Mouse (Mus musculus) myocyte (in vitro differentiated cells): ENCODE results near the gene Rnf126. TPM values are rescaled to one million over a fixed set of nuclear protein-coding genes. Genes with fewer than 3 reads are reported as not detected.

Source experiments
- H3K27me3 ChIP-seq: one replicate; pipeline ENCODE4 v1.6.1; 2011; ENCODE audit not compliant: control insufficient read depth, insufficient read depth, insufficient read length
- H3K36me3 ChIP-seq: one replicate; pipeline ENCODE4 v1.6.1; 2011; ENCODE audit not compliant: control insufficient read depth, insufficient read depth
- H3K4me2 ChIP-seq: one replicate; pipeline ENCODE4 v1.6.1; 2011; ENCODE audit warnings: low read depth, control low read depth
- H3K4me3 ChIP-seq: one replicate; pipeline ENCODE4 v1.5.1; 2011; ENCODE audit warnings: mild to moderate bottlenecking, control low read depth, moderate library complexity
- H3K79me2 ChIP-seq: one replicate; pipeline ENCODE4 v1.6.1; 2011; ENCODE audit not compliant: control insufficient read depth, insufficient read depth
- H3ac ChIP-seq: one replicate; pipeline ENCODE4 v1.6.1; 2011; ENCODE audit not compliant: control insufficient read depth, insufficient read length
- CEBPB ChIP-seq: IDR thresholded peaks from 2 replicates; pipeline ENCODE4 v1.6.1; 2011; ENCODE audit warnings: mild to moderate bottlenecking, moderate library complexity; ENCODE audit not compliant: poor library complexity, insufficient read depth, severe bottlenecking
- E2F4 ChIP-seq: IDR thresholded peaks from one replicate; pipeline ENCODE4 v1.6.1; 2011; ENCODE audit warnings: mild to moderate bottlenecking, control low read depth, moderate library complexity; ENCODE audit not compliant: insufficient read depth
- MAX ChIP-seq: IDR thresholded peaks from one replicate; pipeline ENCODE4 v1.6.1; 2011; ENCODE audit warnings: low read depth, mild to moderate bottlenecking, control low read depth
- MYOD1 ChIP-seq, 3 experiments: IDR thresholded peaks; one replicate each; pipeline ENCODE4 v1.6.1; 2011; ENCODE audit warnings: control low read depth in 2 of 3, low read depth in 2 of 3, mild to moderate bottlenecking in 2 of 3, moderate library complexity in 1 of 3; ENCODE audit not compliant: insufficient read length in 2 of 3, control insufficient read depth in 1 of 3
- MYOG ChIP-seq, 3 experiments: IDR thresholded peaks; one replicate each; pipeline ENCODE4 v1.6.1; 2011; ENCODE audit warnings: control low read depth in 2 of 3, low read depth in 2 of 3, mild to moderate bottlenecking in 2 of 3; ENCODE audit not compliant: insufficient read length in 2 of 3, control insufficient read depth in 1 of 3, insufficient read depth in 1 of 3
- POLR2A ChIP-seq: IDR thresholded peaks from one replicate; pipeline ENCODE4 v1.6.1; 2011; ENCODE audit warnings: low read depth, mild to moderate bottlenecking, control low read depth, moderate library complexity; ENCODE audit not compliant: insufficient read length
- POLR2AphosphoS2 ChIP-seq: IDR thresholded peaks from one replicate; pipeline ENCODE4 v1.6.1; 2011; ENCODE audit warnings: low read depth, control low read depth; ENCODE audit not compliant: insufficient read length
- REST ChIP-seq: IDR thresholded peaks from one replicate; pipeline ENCODE4 v1.6.1; 2011; ENCODE audit warnings: mild to moderate bottlenecking, control low read depth, moderate library complexity; ENCODE audit not compliant: insufficient read depth, insufficient read length
- SRF ChIP-seq: IDR thresholded peaks from one replicate; pipeline ENCODE4 v1.6.1; 2011; ENCODE audit warnings: low read depth; ENCODE audit not compliant: control insufficient read depth, insufficient read length
- TCF12 ChIP-seq: IDR thresholded peaks from one replicate; pipeline ENCODE4 v1.6.1; 2011; ENCODE audit warnings: mild to moderate bottlenecking, control low read depth; ENCODE audit not compliant: poor library complexity, insufficient read depth, severe bottlenecking
- TCF3 ChIP-seq: IDR thresholded peaks from one replicate; pipeline ENCODE4 v1.6.1; 2011; ENCODE audit warnings: low read depth, control low read depth; ENCODE audit not compliant: insufficient read length
- USF1 ChIP-seq: IDR thresholded peaks from one replicate; pipeline ENCODE4 v1.6.1; 2011; ENCODE audit warnings: low read depth, mild to moderate bottlenecking, control low read depth, moderate library complexity
- polyA plus RNA-seq: library from polyadenylated mRNA; unstranded; fragments of >200 nt; fragmentation: generic; extraction: Trizol; gene quantifications from one replicate; pipeline ENCODE4 v1.2.1, GENCODE M21; 2012; ENCODE audit warnings: missing spikeins

The Rnf126 gene
- polyA plus RNA-seq, 1 experiment: 91.3 TPM

DNA sequence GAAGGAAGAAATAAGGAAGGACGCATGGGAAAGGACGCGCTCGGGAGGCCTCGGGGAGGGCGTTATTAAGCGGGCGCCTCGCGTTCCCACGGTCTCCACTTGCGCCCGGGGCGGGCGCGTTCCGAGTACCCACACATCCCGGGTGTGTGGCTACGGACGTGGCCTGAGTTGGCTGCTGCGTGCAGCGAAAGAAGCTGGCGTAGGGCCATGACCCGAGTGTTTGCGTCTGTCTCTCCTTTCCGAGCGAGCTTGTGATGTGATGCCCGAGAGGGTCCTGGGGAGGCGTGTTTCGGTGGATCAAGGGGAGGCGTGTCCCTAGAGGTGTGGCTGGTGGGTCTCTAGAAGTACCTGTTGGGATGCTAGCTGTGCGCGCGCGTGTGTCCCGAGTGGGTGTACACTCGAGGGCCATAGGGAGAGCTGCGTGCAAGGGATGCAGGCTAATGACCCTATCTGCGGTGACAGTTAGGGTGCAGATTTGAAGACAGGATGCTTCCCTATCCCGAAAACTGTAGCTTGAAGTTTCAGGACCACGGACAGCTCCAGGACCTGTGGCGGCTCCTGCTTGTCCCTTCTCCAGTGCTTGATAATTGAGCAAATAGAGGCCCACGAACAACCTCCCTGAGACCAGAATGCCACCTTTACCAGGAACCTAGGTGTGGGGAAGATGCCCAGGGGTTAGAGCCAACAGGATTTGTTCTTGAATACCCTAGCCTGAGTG, 49.0 kb downstream of the Rnf126 start:
- TF ChIP-seq REST (peak; percentile 85), TCF3 (no peak)
- no peak overlapping the region for H3K4me3 ChIP-seq
- H3K27me3 ChIP-seq: peaks cover 43% of the 10 kb centered on the region
- H3K36me3 ChIP-seq: no peaks in the 10 kb centered on the region
- H3K4me2 ChIP-seq: no peak overlapping the region
- H3K79me2 ChIP-seq: no peaks in the 10 kb centered on the region
- H3ac ChIP-seq: no peak overlapping the region

DNA sequence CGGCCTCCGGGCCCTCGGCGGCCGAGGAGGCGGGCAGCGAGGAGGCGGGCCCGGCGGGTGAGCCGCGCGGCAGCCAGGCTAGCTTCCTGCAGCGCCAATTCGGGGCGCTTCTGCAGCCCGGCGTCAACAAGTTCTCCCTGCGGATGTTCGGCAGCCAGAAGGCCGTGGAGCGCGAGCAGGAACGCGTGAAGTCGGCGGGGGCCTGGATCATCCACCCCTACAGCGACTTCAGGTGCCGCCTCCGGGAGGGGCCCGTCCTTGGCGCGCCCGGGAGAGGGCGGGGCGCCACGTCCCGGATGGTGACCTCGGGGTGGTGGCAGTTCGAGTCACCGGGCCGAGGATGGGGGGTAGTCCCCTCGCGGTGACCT, 49.8 kb downstream of the Rnf126 start:
- H3K79me2 ChIP-seq: no peaks in the 10 kb centered on the region
- H3K36me3 ChIP-seq: peaks cover 2% of the 10 kb centered on the region
- TF ChIP-seq MYOD1 (IDR thresholded peaks at IDR 0.05; ENCODE audit: control insufficient read depth in 1 of 3, insufficient read length in 2 of 3, low read depth in 2 of 3): no peak
- no peak for TF ChIP-seq REST
- no peak for TF ChIP-seq MAX
- TF ChIP-seq TCF12: no peak
- no peak for TF ChIP-seq USF1
- no peak for TF ChIP-seq E2F4
- TF ChIP-seq POLR2A: no peak
- no peak for TF ChIP-seq POLR2AphosphoS2
- TF ChIP-seq CEBPB: no peak
- TF ChIP-seq MYOG (IDR thresholded peaks at IDR 0.05; ENCODE audit: control insufficient read depth in 1 of 3, insufficient read depth in 1 of 3, insufficient read length in 2 of 3, low read depth in 2 of 3): no peak
- TF ChIP-seq TCF3: no peak
- TF ChIP-seq SRF: no peak
- H3K4me2 ChIP-seq: no peak overlapping the region
- H3K4me3 ChIP-seq: no peak overlapping the region
- H3K27me3 ChIP-seq: peaks cover 43% of the 10 kb centered on the region
- no peak overlapping the region for H3ac ChIP-seq

DNA sequence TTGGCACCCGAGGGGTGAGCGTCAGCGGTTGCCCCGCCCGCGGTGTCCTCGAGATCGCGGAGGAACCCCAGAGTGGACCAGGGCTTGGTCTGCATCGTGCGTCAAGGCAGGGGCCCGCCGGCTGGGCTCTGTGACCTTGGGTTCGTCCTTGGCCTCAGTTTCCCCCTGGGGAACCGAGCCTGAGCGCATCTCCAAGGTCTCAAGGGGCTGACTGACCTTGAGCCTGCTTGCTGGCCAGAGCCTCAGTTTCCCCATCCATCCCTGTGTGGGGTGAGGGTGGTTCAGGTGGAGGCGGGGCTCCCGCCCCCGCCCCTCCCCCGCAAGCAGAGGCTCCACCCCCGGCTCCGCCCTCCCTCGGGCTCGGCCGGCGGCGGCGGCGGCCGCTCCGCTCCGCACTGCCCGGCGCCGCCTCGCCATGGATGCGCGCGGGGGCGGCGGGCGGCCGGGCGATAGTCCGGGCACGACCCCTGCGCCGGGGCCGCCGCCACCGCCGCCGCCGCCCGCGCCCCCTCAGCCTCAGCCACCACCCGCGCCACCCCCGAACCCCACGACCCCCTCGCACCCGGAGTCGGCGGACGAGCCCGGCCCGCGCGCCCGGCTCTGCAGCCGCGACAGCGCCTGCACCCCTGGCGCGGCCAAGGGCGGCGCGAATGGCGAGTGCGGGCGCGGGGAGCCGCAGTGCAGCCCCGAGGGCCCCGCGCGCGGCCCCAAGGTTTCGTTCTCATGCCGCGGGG, 50.3 kb downstream of the Rnf126 start, which contains the start of gene Hcn2:
Gene Hcn2 (plus strand): TSS at position 381 of the 734 bp plus-strand sequence.
- Histone ChIP-seq H3K36me3 (peaks cover 6% of the 10 kb centered on the region), H3K79me2 (no peaks in the 10 kb centered on the region), H3K27me3 (peaks cover 43% of the 10 kb centered on the region), H3K4me3 (no peak within 1 kb of the TSS), H3ac (no peak within 1 kb of the TSS), H3K4me2 (no peak within 1 kb of the TSS)
- TF ChIP-seq POLR2AphosphoS2: no peak
- no peak for TF ChIP-seq MAX
- no peak for TF ChIP-seq CEBPB
- TF ChIP-seq MYOG (IDR thresholded peaks at IDR 0.05; ENCODE audit: control insufficient read depth in 1 of 3, insufficient read depth in 1 of 3, insufficient read length in 2 of 3, low read depth in 2 of 3): no peak
- TF ChIP-seq E2F4: no peak
- TF ChIP-seq TCF12: no peak
- no peak for TF ChIP-seq REST
- no peak for TF ChIP-seq SRF
- no peak for TF ChIP-seq TCF3
- TF ChIP-seq MYOD1 (IDR thresholded peaks at IDR 0.05; ENCODE audit: control insufficient read depth in 1 of 3, insufficient read length in 2 of 3, low read depth in 2 of 3): no peak
- TF ChIP-seq USF1: no peak
- TF ChIP-seq POLR2A: no peak

DNA sequence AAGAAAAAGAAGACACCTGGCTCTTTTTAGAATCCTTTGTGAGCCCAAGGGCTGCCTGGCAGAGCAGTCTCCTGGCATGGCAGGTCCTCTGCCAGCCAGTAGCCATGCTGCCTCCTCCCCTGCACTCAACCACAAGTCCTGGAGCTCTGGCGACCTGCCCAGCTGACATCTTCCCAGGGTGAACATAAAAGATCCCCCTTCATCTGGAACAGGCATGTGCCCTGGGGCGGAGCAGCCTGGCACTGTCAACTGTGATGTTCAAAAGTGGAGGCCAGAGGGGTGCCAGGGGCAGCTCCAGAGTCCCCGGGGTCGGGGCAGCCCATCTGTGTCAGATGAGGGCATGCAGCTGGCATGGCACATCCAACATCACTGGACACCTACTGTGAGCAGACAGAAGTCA, 51.8 kb downstream of the Rnf126 start:
- H3ac ChIP-seq: no peak overlapping the region

DNA sequence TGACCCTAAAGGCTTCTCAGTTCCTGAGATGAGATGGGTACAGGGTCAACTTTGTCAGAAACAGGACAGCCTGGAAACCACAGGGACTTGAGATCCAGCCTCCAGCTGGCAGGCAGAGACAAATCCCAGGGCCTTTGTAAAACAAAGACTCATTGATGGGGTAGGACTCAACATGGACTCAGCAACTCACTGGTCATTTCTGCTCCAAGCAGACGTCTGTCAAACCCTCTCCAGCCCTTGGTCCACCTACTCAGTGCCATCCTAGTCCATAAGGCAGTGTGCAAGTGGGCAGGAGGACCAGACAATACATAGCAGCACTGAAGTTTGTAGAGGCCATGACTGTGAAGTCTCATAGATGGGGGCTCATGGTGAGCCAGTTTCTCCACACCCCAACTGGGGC, 53.6 kb downstream of the Rnf126 start:
- peaks cover 9% of the 10 kb centered on the region for H3K79me2 ChIP-seq
- peaks cover 26% of the 10 kb centered on the region for H3K27me3 ChIP-seq
- H3ac ChIP-seq: no peak overlapping the region
- H3K36me3 ChIP-seq: peaks cover 18% of the 10 kb centered on the region
- no peak overlapping the region for H3K4me3 ChIP-seq
- H3K4me2 ChIP-seq: no peak overlapping the region
- TF ChIP-seq MYOD1 (IDR thresholded peaks at IDR 0.05; ENCODE audit: control insufficient read depth in 1 of 3, insufficient read length in 2 of 3, low read depth in 2 of 3) (no peak), POLR2AphosphoS2 (peak; percentile 97)

More for the DNA sequence above, 51.8 kb downstream of the Rnf126 start:
- no peaks in the 10 kb centered on the region for H3K79me2 ChIP-seq
- TF ChIP-seq CEBPB (no peak), MYOG (IDR thresholded peaks at IDR 0.05; ENCODE audit: control insufficient read depth in 1 of 3, insufficient read depth in 1 of 3, insufficient read length in 2 of 3, low read depth in 2 of 3) (no peak), TCF12 (no peak), MYOD1 (IDR thresholded peaks at IDR 0.05; ENCODE audit: control insufficient read depth in 1 of 3, insufficient read length in 2 of 3, low read depth in 2 of 3) (peak in 1 of 3 experiments; percentile 8), MAX (no peak), POLR2AphosphoS2 (no peak)
- no peak overlapping the region for H3K4me2 ChIP-seq
- H3K27me3 ChIP-seq: peaks cover 36% of the 10 kb centered on the region
- H3K36me3 ChIP-seq: peaks cover 11% of the 10 kb centered on the region
- H3K4me3 ChIP-seq: no peak overlapping the region
